Mouse (Mus musculus) hindbrain, embryonic 10.5 days (tissue): Measurements from ENCODE around the gene Art4. TPM values are rescaled to one million over a fixed set of nuclear protein-coding genes. Genes with fewer than 3 reads are reported as not detected.

ENCODE experiments used
- DNase-seq: peaks from one replicate; pipeline ENCODE4 v3.0.0-alpha.2; 2017; ENCODE audit warnings: low spot score
- H3K27ac ChIP-seq: fragments of 300-500 bp; sonication (generic); 2 replicates; pipeline ENCODE4 v1.5.1; 2016; ENCODE audit warnings: mild to moderate bottlenecking, moderate library complexity
- H3K27me3 ChIP-seq: fragments of 300-500 bp; sonication (generic); 2 replicates; pipeline ENCODE4 v1.6.1; 2016; ENCODE audit warnings: mild to moderate bottlenecking; ENCODE audit not compliant: poor library complexity, insufficient read depth, severe bottlenecking
- H3K36me3 ChIP-seq: fragments of 300-500 bp; sonication (generic); 2 replicates; pipeline ENCODE4 v1.6.1; 2016; ENCODE audit warnings: mild to moderate bottlenecking, moderate library complexity
- H3K4me1 ChIP-seq: fragments of 300-500 bp; sonication (generic); replicated peaks from 2 replicates; pipeline ENCODE4 v1.6.1; 2016; ENCODE audit warnings: mild to moderate bottlenecking
- H3K4me3 ChIP-seq: fragments of 300-500 bp; sonication (generic); 2 replicates; pipeline ENCODE4 v1.5.1; 2016; ENCODE audit warnings: mild to moderate bottlenecking, moderate library complexity
- H3K9me3 ChIP-seq: fragments of 300-500 bp; sonication (generic); 2 replicates; pipeline ENCODE4 v1.6.1; 2016; ENCODE audit warnings: mild to moderate bottlenecking, moderate library complexity
- WGBS: fragments of 180-500 bp; shearing (Covaris S2); methylation state at CpG from one replicate; pipeline ENCODE4 v1.1.7; 2016; 5-methylcytosine and 5-hydroxymethylcytosine counted together
- polyA plus RNA-seq: library from polyadenylated mRNA; unstranded; fragments of >200 nt; fragmentation: Nextera tagmentation; extraction: Ambion mirVana; gene quantifications from 2 replicates; pipeline ENCODE4 v1.2.1, GENCODE M21; 2016

Art4 gene
- polyA plus RNA-seq, 1 experiment from 2014 or later = 2.3 TPM

GRCm38 (mm10) chr6:136800710-136801109, 56.8 kb downstream of the Art4 start:
- no peak for DNase-seq

More at GRCm38 (mm10) chr6:136800710-136801109, 56.8 kb downstream of the Art4 start:
- 91% methylated on average over 8 of the region's 8 CpGs for WGBS
- Histone ChIP-seq H3K27ac (no peak overlapping the region), H3K4me3 (no peak overlapping the region), H3K27me3 (no peaks in the 10 kb centered on the region), H3K4me1 (peaks cover 15% of the 10 kb centered on the region), H3K9me3 (no peaks in the 10 kb centered on the region), H3K36me3 (no peaks in the 10 kb centered on the region)

Other genes with a start within 250 kb of the Art4 start
- gene Plbd1, start 195.8 kb downstream of the Art4 start, polyA plus RNA-seq = 1.8 TPM in 2 replicates
- gene Gucy2c, start 76.0 kb downstream of the Art4 start, polyA plus RNA-seq = 0.05 and 0.11 TPM in 2 replicates
- 0.65 and 0.78 TPM in 2 replicates for gene Hist4h4, start 53.3 kb downstream of the Art4 start, polyA plus RNA-seq
- gene H2afj, start 49.5 kb downstream of the Art4 start, polyA plus RNA-seq = 105 and 120 TPM in 2 replicates
- gene BC049715, start 30.1 kb downstream of the Art4 start, polyA plus RNA-seq = 1.1 and 2.3 TPM in 2 replicates
- 140 and 155 TPM in 2 replicates for gene Wbp11, start 29.5 kb downstream of the Art4 start, polyA plus RNA-seq
- not detected in 2 replicates for gene Smco3, start 22.3 kb downstream of the Art4 start, polyA plus RNA-seq
- gene Mgp, start 18.1 kb upstream of the Art4 start, polyA plus RNA-seq = 0.85 and 3.3 TPM in 2 replicates
- 0.24 TPM in 1 of 2 replicates, not detected in the other for gene Erp27, start 64.4 kb upstream of the Art4 start, polyA plus RNA-seq
- gene Pde6h, start 66.1 kb upstream of the Art4 start, polyA plus RNA-seq = not detected in 2 replicates
- gene Arhgdib, start 84.2 kb upstream of the Art4 start, polyA plus RNA-seq = 26.5 and 35.2 TPM in 2 replicates